Mouse (Mus musculus) macrophage (primary cell): ENCODE results near the gene B4gat1. TPM values are rescaled to one million over a fixed set of nuclear protein-coding genes. Genes with fewer than 3 reads are reported as not detected.
"Not testable (repeated sequence)": the region's sequence is repeated elsewhere in the genome, so short reads cannot be mapped to it uniquely, and the experiment has no call there.

ENCODE experiments used
- H3K27ac ChIP-seq: fragments of 350-480 bp; formaldehyde crosslinking; 2 replicates; pipeline ENCODE4 v1.9.0; 2021
- H3K36me3 ChIP-seq: fragments of 350-480 bp; formaldehyde crosslinking; 2 replicates; pipeline ENCODE4 v1.9.0; 2021; ENCODE audit errors: inconsistent target
- H3K4me3 ChIP-seq: fragments of 350-480 bp; formaldehyde crosslinking; 2 replicates; pipeline ENCODE4 v1.9.0; 2021; ENCODE audit errors: inconsistent target
- H3K79me2 ChIP-seq: fragments of 350-480 bp; formaldehyde crosslinking; 2 replicates; pipeline ENCODE4 v1.9.0; 2021; ENCODE audit errors: inconsistent target
- WGBS: methylation state at CpG from one replicate; pipeline ENCODE4 v1.1.7; 2026; ENCODE audit warnings: inconsistent platforms; ENCODE audit not compliant: missing documents; 5-methylcytosine and 5-hydroxymethylcytosine counted together
- polyA plus RNA-seq: library from polyadenylated mRNA; stranded (reverse); fragments of 250-400 nt; gene quantifications from 3 replicates; pipeline ENCODE4 v1.2.4, GENCODE M21; 2018; ENCODE audit warnings: inconsistent platforms
- total RNA-seq, 78 experiments: library from RNA; depleted of rRNA; stranded (reverse); fragments of 250-400 nt; gene quantifications; 1 replicate in 9 of 78; 2 replicates in 24 of 78; 3 replicates in 43 of 78; 4 replicates in 2 of 78; pipeline ENCODE4 v1.2.4; 2018; ENCODE audit warnings: inconsistent platforms in 56 of 78

The B4gat1 gene
- total RNA-seq (2018; cell fraction: chromatin; rRNA removed) = 1 to 10 TPM in 14 of 26 experiments, under 1 TPM in 6, not detected in 6; 0.25 to 5.8 (median 1.5) TPM
- total RNA-seq (2018; cell fraction: cytosol; rRNA removed) = 10 to 100 TPM; 11.6 to 24.7 (median 17.2) TPM
- total RNA-seq (2018; cell fraction: nucleus; rRNA removed) = 10 to 100 TPM in 22 of 26 experiments, 1 to 10 TPM in 4; 4.3 to 23.7 (median 15.3) TPM
- 12.6 to 23.0 TPM (median 17.7 TPM) in 3 replicates for polyA plus RNA-seq

DNA sequence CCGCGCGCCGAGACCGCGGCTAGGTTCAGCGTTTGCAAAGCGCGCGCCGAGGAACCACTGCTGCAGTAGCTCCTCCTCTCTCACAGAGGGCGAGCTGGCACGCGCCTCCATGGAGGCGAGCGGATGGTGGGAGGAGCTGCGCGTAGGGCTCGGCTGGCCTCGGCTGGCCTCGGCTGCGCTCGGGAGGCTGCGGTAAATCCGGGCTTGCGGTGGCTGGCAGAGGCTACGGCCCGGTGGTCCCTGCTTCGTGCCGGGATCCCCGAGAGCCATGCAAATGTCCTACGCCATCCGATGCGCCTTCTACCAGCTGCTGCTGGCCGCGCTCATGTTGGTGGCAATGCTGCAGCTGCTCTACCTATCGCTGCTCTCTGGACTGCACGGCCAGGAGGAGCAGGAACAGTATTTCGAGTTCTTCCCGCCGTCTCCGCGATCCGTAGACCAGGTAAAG lies at the start of gene B4gat1, which contains the start of gene AC124502.3:
B4gat1 (plus strand) TSS at position 118 of the 448 bp plus-strand sequence.
AC124502.3 (plus strand) TSS at position 183 of the 448 bp plus-strand sequence.
- Histone ChIP-seq H3K36me3 (no peaks in the 10 kb centered on the region), H3K4me3 (peak within 1 kb of the TSS; percentile 92), H3K27ac (peak within 1 kb of the TSS; percentile 38), H3K79me2 (peaks cover 38% of the 10 kb centered on the region)
- under 1% methylated on average over 33 of the region's 44 CpGs for WGBS

- no peak overlapping the region for H3K4me3 ChIP-seq
- 10% methylated on average over 13 of the region's 13 CpGs for WGBS
- no peaks in the 10 kb centered on the region for H3K79me2 ChIP-seq
- H3K27ac ChIP-seq = no peak overlapping the region
- no peaks in the 10 kb centered on the region for H3K36me3 ChIP-seq
Observed at GRCm38 (mm10) chr19:4989013-4989412, 49.6 kb upstream of the B4gat1 start.

- Histone ChIP-seq H3K36me3 (no peaks in the 10 kb centered on the region), H3K27ac (no peak overlapping the region), H3K79me2 (no peaks in the 10 kb centered on the region), H3K4me3 (no peak overlapping the region)
- 35% methylated on average over 42 of the region's 47 CpGs for WGBS
Observed at GRCm38 (mm10) chr19:4989434-4990255, 49.0 kb upstream of the B4gat1 start.

- no peak within 1 kb of the TSS for H3K4me3 ChIP-seq
- H3K79me2 ChIP-seq = no peaks in the 10 kb centered on the region
- no peak within 1 kb of the TSS for H3K27ac ChIP-seq
- WGBS = 27% methylated on average over 4 of the region's 4 CpGs
- no peaks in the 10 kb centered on the region for H3K36me3 ChIP-seq
Observed at GRCm38 (mm10) chr19:4990256-4990625, 48.4 kb upstream of the B4gat1 start, which contains the start of gene Npas4. Gene Npas4, minus strand, starts transcription at chr19:4990316.

DNA sequence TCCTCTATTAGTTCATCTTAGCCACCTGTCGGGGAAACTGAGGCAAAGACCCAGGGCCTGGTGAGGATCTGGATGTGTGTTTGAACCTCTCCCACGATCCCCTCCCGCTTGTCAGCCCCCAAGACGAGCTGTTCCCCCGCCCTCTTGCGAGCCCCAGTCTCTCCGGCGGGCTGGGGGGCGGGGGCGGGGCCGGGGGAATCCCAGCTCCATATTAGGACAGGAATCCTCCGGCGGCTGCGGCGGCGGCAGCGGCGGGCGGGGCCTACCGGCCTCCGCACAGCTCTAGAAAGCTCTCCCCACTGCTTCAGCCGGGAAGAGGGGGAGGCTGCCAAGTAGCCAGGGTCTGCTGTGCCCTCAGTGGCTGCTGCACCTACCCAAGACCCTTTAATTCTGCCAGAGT lies 47.9 kb upstream of the B4gat1 start:
- 5% methylated on average over 22 of the region's 22 CpGs for WGBS
- H3K27ac ChIP-seq = no peak overlapping the region

GRCm38 (mm10) chr19:4992371-4992770 lies 46.3 kb upstream of the B4gat1 start:
- H3K4me3 ChIP-seq = no peak overlapping the region
- H3K36me3 ChIP-seq = no peaks in the 10 kb centered on the region
- H3K27ac ChIP-seq = no peak overlapping the region
- WGBS = 18% methylated on average over 8 of the region's 8 CpGs
- no peaks in the 10 kb centered on the region for H3K79me2 ChIP-seq

More for the DNA sequence above, 47.9 kb upstream of the B4gat1 start:
- Histone ChIP-seq H3K4me3 (no peak overlapping the region), H3K36me3 (no peaks in the 10 kb centered on the region), H3K79me2 (no peaks in the 10 kb centered on the region)

DNA sequence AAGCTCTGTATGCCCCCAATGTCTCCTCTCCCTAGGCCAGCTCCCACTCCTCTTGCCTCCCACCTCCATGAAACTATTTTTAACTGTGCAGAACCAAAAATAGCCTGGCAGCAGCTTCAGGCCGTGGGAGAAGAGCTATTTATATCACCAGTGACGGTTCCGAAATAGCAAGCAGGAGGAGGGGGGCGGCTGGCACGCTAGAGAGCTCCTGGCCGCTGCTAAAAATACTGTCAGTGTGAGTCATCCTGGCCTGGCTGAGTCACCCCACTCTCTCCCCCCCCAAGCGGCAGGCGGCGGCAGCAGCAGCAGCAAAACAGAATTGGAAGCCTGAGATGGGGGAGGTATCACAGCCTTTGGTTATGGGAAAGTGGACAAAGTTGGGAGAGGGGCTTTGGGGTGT lies 45.7 kb upstream of the B4gat1 start:
- no peak overlapping the region for H3K4me3 ChIP-seq
- 3% methylated on average over 9 of the region's 9 CpGs for WGBS
- no peaks in the 10 kb centered on the region for H3K79me2 ChIP-seq
- H3K36me3 ChIP-seq = no peaks in the 10 kb centered on the region
- H3K27ac ChIP-seq = no peak overlapping the region

GRCm38 (mm10) chr19:4994043-4994442 lies 44.6 kb upstream of the B4gat1 start:
- no peaks in the 10 kb centered on the region for H3K79me2 ChIP-seq
- WGBS = 63% methylated on average over 5 of the region's 5 CpGs
- no peak overlapping the region for H3K4me3 ChIP-seq
- no peaks in the 10 kb centered on the region for H3K36me3 ChIP-seq
- H3K27ac ChIP-seq = no peak overlapping the region

DNA sequence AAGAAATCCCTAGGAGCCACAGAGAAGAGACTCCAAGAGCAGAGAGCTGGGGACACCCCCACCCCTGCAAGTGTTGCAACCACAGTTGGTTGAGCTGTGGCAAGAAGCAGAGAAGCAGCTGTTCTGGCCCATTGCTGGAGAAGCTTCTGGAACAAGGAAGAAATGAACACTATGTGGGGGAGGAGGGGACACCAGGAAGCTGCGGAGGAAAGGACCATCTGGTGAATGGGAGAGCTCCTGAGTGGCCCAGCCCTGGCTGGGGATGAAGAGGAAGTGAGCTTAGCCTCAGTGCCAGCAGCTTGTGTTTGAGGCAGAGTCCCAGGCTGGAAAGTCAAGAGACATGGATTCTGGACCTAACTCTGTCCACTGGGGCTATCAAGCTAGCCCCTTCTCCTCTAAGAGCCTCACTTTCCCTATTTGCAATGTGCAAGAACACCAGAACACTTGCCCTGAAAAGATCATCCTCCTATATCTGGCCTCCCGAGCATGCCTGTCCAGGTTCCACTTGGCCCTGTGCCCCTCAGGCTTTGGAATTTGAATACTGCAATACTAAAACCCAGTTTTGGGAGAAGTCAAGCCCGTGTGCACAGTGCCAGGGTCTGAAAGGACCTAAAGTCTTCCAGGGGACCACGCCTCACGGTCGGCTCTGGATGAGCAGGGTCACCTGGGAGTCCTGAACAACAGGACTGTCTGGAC lies 39.0 kb upstream of the B4gat1 start:
- H3K79me2 ChIP-seq = no peaks in the 10 kb centered on the region
- no peak overlapping the region for H3K27ac ChIP-seq
- H3K36me3 ChIP-seq = no peaks in the 10 kb centered on the region
- H3K4me3 ChIP-seq = no peak overlapping the region
- WGBS = 63% methylated on average over 6 of the region's 6 CpGs

- Histone ChIP-seq H3K4me3 (no peak overlapping the region), H3K36me3 (no peaks in the 10 kb centered on the region), H3K79me2 (no peaks in the 10 kb centered on the region), H3K27ac (no peak overlapping the region)
- WGBS = 3% methylated on average over 39 of the region's 39 CpGs
Observed at GRCm38 (mm10) chr19:5001666-5002406, 36.8 kb upstream of the B4gat1 start.

GRCm38 (mm10) chr19:5003644-5004043 lies 35.0 kb upstream of the B4gat1 start:
- not testable (repeated sequence) for H3K36me3 ChIP-seq, H3K79me2 ChIP-seq, H3K4me3 ChIP-seq, H3K27ac ChIP-seq
- 40% methylated on average over 2 of the region's 2 CpGs for WGBS

- no peak overlapping the region for H3K4me3 ChIP-seq
- no peak overlapping the region for H3K27ac ChIP-seq
- H3K36me3 ChIP-seq = no peaks in the 10 kb centered on the region
- H3K79me2 ChIP-seq = no peaks in the 10 kb centered on the region
- WGBS = 81% methylated on average over 4 of the region's 4 CpGs
Observed at GRCm38 (mm10) chr19:5004925-5005324, 33.7 kb upstream of the B4gat1 start.

- Histone ChIP-seq H3K4me3 (no peak overlapping the region), H3K36me3 (no peaks in the 10 kb centered on the region), H3K27ac (no peak overlapping the region), H3K79me2 (no peaks in the 10 kb centered on the region)
- 51% methylated on average over 8 of the region's 8 CpGs for WGBS
Observed at GRCm38 (mm10) chr19:5013138-5013537, 25.5 kb upstream of the B4gat1 start.

DNA sequence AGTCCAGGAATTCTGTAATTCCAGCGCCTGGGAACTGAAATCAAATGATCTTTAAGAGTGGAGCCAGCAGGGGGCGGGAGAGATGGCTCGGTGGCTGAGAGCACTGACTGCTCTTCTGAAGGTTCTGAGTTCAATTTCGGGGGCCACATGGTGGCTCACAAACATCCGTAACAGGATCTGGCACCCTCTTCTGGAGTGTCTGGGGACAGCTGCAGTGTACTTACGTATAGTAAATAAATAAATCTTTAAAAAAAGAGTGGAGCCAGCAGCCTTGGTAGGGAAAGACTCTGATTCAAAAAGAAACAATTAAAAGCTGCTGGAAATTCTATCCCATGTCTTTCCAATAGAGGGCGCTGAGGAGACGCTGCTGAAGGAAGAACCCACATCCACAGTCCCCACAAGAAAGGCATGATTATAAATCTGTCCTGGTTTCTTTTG lies 23.6 kb upstream of the B4gat1 start:
- Histone ChIP-seq H3K79me2 (no peaks in the 10 kb centered on the region), H3K4me3 (no peak overlapping the region), H3K27ac (no peak overlapping the region), H3K36me3 (no peaks in the 10 kb centered on the region)
- 12% methylated on average over 8 of the region's 8 CpGs for WGBS
